Mouse (Mus musculus): ENCODE measurements around the gene Akr1e1. TPM values are rescaled to one million over a fixed set of nuclear protein-coding genes. Genes with fewer than 3 reads are reported as not detected.
"Not testable (repeated sequence)": the region's sequence is repeated elsewhere in the genome, so short reads cannot be mapped to it uniquely, and the experiment has no call there.

Akr1e1 gene
- 34.8 and 40.1 TPM in 2 replicates for polyA plus RNA-seq (2014; fragmentation: Nextera tagmentation; extraction: Ambion mirVana)

- peak within 1 kb of the TSS; percentile 65 for H3K27ac ChIP-seq (ENCODE audit: low read depth, low read length)
- 7% methylated on average over 10 of the region's 10 CpGs for WGBS
Measured at GRCm38 (mm10) chr13:4608961-4609409, at the start of gene Akr1e1. Gene Akr1e1, minus strand, starts transcription at chr13:4609174.

DNA sequence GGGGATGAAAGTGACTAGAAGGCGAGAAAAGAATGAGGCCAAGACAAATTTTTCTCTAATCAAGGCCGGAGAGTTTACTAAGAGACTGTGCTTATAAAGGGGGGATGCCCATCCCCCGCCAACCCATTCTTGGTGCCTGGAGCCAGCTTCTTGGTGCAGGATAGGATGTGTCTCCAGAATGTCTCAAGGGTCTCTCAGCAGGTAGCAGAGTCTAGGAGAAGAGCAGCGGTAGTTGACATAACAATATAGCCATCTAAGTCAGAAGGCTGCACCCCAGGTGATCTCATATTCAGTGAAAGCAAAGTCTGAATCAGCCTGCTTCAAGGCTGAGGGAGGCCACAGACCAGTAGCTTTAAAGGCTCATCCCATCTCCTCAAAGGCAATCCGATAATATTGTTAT is 49.4 kb upstream of the Akr1e1 start:
- H3K4me2 ChIP-seq (ENCODE audit: low read depth, low read length), result no peak overlapping the region
- no peak overlapping the region for H3K27ac ChIP-seq (ENCODE audit: low read depth, low read length)
- H3K36me3 ChIP-seq (ENCODE audit: control insufficient read depth, insufficient read depth, low read length), result no peaks in the 10 kb centered on the region
- no peak overlapping the region for H3K4me3 ChIP-seq (ENCODE audit: low read depth, low read length)
- no peaks in the 10 kb centered on the region for H3K4me1 ChIP-seq (ENCODE audit: control insufficient read depth, insufficient read depth, low read length)
- 84% methylated on average over 5 of the region's 5 CpGs for WGBS
- no peak overlapping the region for H3K9ac ChIP-seq (replicated peaks; ENCODE audit: low read depth, low read length)
- no peak for ATAC-seq (ENCODE audit: low read depth)
- H3K9me3 ChIP-seq (ENCODE audit: control insufficient read depth, low read length), result no peaks in the 10 kb centered on the region
- no peaks in the 10 kb centered on the region for H3K27me3 ChIP-seq (ENCODE audit: control insufficient read depth, insufficient read depth, low read length)

More at GRCm38 (mm10) chr13:4608961-4609409, at the start of gene Akr1e1:
- ATAC-seq (ENCODE audit: low read depth), result peak; percentile 100
- Histone ChIP-seq H3K9me3 (ENCODE audit: control insufficient read depth, low read length) (no peaks in the 10 kb centered on the region), H3K27me3 (ENCODE audit: control insufficient read depth, insufficient read depth, low read length) (no peaks in the 10 kb centered on the region), H3K4me3 (ENCODE audit: low read depth, low read length) (peak within 1 kb of the TSS; percentile 58), H3K9ac (replicated peaks; ENCODE audit: low read depth, low read length) (peak within 1 kb of the TSS; percentile 66), H3K36me3 (ENCODE audit: control insufficient read depth, insufficient read depth, low read length) (no peaks in the 10 kb centered on the region), H3K4me1 (ENCODE audit: control insufficient read depth, insufficient read depth, low read length) (no peaks in the 10 kb centered on the region), H3K4me2 (ENCODE audit: low read depth, low read length) (peak within 1 kb of the TSS; percentile 57)

DNA sequence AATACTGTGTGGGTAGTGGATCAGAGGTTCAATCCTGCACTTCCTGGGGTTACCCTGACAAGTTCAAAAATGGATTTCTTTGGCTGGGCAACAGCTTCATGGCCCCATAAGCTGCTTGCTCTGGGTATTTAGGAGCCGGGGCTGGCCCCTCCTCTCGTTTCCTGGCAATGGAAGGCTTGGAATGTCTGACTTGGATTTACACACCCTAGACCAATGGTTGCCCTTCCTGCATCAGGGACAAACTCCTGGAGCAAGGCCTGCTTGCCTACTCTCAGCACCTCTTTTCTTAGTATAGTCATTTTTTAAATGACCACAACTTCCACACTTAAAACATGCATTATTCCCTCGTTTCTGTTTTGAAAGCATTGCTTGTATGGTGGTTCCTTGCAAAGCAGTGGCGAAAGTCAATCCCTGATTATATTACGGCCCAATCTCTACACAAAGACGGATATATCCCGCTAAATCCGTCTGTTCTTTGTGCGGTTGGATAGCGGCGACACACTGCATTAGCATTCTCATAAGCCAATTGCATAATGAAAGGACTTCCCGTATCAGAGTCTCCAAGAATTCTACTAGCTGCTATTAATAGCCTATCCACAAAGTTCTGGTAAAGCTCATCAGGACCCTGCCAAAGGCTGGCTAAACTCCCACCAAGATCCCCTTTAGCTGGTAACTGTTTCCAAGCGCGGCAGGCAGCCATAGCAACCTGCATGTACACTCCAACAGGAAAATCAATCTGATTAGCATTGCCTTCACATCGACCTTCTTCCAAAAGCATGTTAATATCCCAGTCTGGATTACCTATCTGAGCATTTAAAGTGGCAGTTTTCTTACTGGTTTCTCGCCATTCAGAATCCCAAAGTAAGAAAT is 47.5 kb upstream of the Akr1e1 start:
- Histone ChIP-seq H3K9me3 (ENCODE audit: control insufficient read depth, low read length) (no peaks in the 10 kb centered on the region), H3K27me3 (ENCODE audit: control insufficient read depth, insufficient read depth, low read length) (no peaks in the 10 kb centered on the region), H3K4me1 (ENCODE audit: control insufficient read depth, insufficient read depth, low read length) (no peaks in the 10 kb centered on the region), H3K27ac (ENCODE audit: low read depth, low read length) (no peak overlapping the region), H3K4me3 (ENCODE audit: low read depth, low read length) (no peak overlapping the region), H3K4me2 (ENCODE audit: low read depth, low read length) (no peak overlapping the region), H3K9ac (replicated peaks; ENCODE audit: low read depth, low read length) (no peak overlapping the region), H3K36me3 (ENCODE audit: control insufficient read depth, insufficient read depth, low read length) (no peaks in the 10 kb centered on the region)
- ATAC-seq (ENCODE audit: low read depth), result no peak
- WGBS, result 81% methylated on average over 16 of the region's 16 CpGs

DNA sequence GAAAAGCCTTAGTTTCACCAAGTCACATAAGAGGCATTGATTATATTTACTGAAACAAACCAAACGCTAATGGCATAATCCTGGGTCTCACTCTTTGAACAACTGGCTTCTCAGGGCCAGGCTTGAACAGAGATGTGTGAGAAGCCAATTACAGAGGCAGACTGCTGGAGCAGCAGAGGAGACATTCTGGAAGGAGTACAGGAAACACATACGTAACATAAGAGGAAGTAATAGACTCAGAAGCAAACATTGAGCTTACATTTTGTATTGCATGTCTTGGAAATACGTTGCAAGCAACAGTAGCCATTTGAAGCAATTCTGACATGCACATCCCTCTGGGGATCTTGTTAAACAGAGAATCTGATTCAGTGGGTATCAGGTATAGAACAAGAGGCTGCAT is 41.2 kb upstream of the Akr1e1 start:
- Histone ChIP-seq H3K4me3 (ENCODE audit: low read depth, low read length) (no peak overlapping the region), H3K27me3 (ENCODE audit: control insufficient read depth, insufficient read depth, low read length) (no peaks in the 10 kb centered on the region), H3K27ac (ENCODE audit: low read depth, low read length) (no peak overlapping the region), H3K4me1 (ENCODE audit: control insufficient read depth, insufficient read depth, low read length) (no peaks in the 10 kb centered on the region), H3K9me3 (ENCODE audit: control insufficient read depth, low read length) (no peaks in the 10 kb centered on the region), H3K4me2 (ENCODE audit: low read depth, low read length) (no peak overlapping the region), H3K36me3 (ENCODE audit: control insufficient read depth, insufficient read depth, low read length) (no peaks in the 10 kb centered on the region), H3K9ac (replicated peaks; ENCODE audit: low read depth, low read length) (no peak overlapping the region)
- ATAC-seq (ENCODE audit: low read depth), result no peak
- 82% methylated on average over 3 of the region's 3 CpGs for WGBS

- no peaks in the 10 kb centered on the region for H3K36me3 ChIP-seq (ENCODE audit: control insufficient read depth, insufficient read depth, low read length)
- H3K4me1 ChIP-seq (ENCODE audit: control insufficient read depth, insufficient read depth, low read length), result no peaks in the 10 kb centered on the region
- no peak overlapping the region for H3K4me3 ChIP-seq (ENCODE audit: low read depth, low read length)
- H3K27me3 ChIP-seq (ENCODE audit: control insufficient read depth, insufficient read depth, low read length), result no peaks in the 10 kb centered on the region
- WGBS, result 97% methylated on average over 3 of the region's 3 CpGs
- no peak overlapping the region for H3K9ac ChIP-seq (replicated peaks; ENCODE audit: low read depth, low read length)
- H3K27ac ChIP-seq (ENCODE audit: low read depth, low read length), result no peak overlapping the region
- no peaks in the 10 kb centered on the region for H3K9me3 ChIP-seq (ENCODE audit: control insufficient read depth, low read length)
- H3K4me2 ChIP-seq (ENCODE audit: low read depth, low read length), result no peak overlapping the region
- ATAC-seq (ENCODE audit: low read depth), result no peak
Measured at GRCm38 (mm10) chr13:4645248-4645647, 36.3 kb upstream of the Akr1e1 start.

DNA sequence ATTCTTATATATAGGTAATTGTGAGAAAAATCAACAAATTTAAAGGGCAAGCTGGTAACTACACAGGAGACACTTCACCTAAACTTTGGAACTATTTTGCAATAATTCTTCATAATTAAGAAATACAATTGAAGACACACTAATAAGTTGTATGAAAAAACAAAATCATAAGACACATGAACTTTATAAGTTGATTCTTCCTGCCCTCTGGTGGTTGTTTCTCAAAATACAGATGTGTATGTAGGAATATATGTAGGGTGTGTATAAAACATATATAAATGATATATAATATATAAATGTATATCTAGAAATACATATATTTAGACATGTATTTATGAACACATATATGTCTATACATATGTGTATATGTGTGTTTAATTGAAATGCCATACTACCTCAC is 1.9 kb upstream of the Akr1e1 start:
- Histone ChIP-seq H3K36me3 (ENCODE audit: control insufficient read depth, insufficient read depth, low read length) (no peaks in the 10 kb centered on the region), H3K27me3 (ENCODE audit: control insufficient read depth, insufficient read depth, low read length) (no peaks in the 10 kb centered on the region), H3K9ac (replicated peaks; ENCODE audit: low read depth, low read length) (no peak overlapping the region), H3K4me2 (ENCODE audit: low read depth, low read length) (no peak overlapping the region), H3K4me3 (ENCODE audit: low read depth, low read length) (no peak overlapping the region), H3K27ac (ENCODE audit: low read depth, low read length) (no peak overlapping the region), H3K4me1 (ENCODE audit: control insufficient read depth, insufficient read depth, low read length) (no peaks in the 10 kb centered on the region), H3K9me3 (ENCODE audit: control insufficient read depth, low read length) (no peaks in the 10 kb centered on the region)
- no peak for ATAC-seq (ENCODE audit: low read depth)

- H3K9ac ChIP-seq (replicated peaks; ENCODE audit: low read depth, low read length), result peak overlapping the region; percentile 66
- peak overlapping the region; percentile 58 for H3K4me3 ChIP-seq (ENCODE audit: low read depth, low read length)
- no peaks in the 10 kb centered on the region for H3K36me3 ChIP-seq (ENCODE audit: control insufficient read depth, insufficient read depth, low read length)
- H3K4me2 ChIP-seq (ENCODE audit: low read depth, low read length), result peak overlapping the region; percentile 57
- no peaks in the 10 kb centered on the region for H3K9me3 ChIP-seq (ENCODE audit: control insufficient read depth, low read length)
- 23% methylated on average over 9 of the region's 9 CpGs for WGBS
- H3K4me1 ChIP-seq (ENCODE audit: control insufficient read depth, insufficient read depth, low read length), result no peaks in the 10 kb centered on the region
- ATAC-seq (ENCODE audit: low read depth), result peak; percentile 8; the same call in 1 of the 2 replicates
- no peaks in the 10 kb centered on the region for H3K27me3 ChIP-seq (ENCODE audit: control insufficient read depth, insufficient read depth, low read length)
- H3K27ac ChIP-seq (ENCODE audit: low read depth, low read length), result peak overlapping the region; percentile 65
Measured at GRCm38 (mm10) chr13:4608530-4608929, 444 bp downstream of the Akr1e1 start.

- WGBS, result 95% methylated on average over 4 of the region's 4 CpGs
- Histone ChIP-seq H3K9ac (replicated peaks; ENCODE audit: low read depth, low read length) (no peak overlapping the region), H3K4me2 (ENCODE audit: low read depth, low read length) (no peak overlapping the region), H3K4me1 (ENCODE audit: control insufficient read depth, insufficient read depth, low read length) (no peaks in the 10 kb centered on the region), H3K9me3 (ENCODE audit: control insufficient read depth, low read length) (no peaks in the 10 kb centered on the region), H3K27ac (ENCODE audit: low read depth, low read length) (no peak overlapping the region), H3K4me3 (ENCODE audit: low read depth, low read length) (no peak overlapping the region), H3K27me3 (ENCODE audit: control insufficient read depth, insufficient read depth, low read length) (no peaks in the 10 kb centered on the region), H3K36me3 (ENCODE audit: control insufficient read depth, insufficient read depth, low read length) (peaks cover 4% of the 10 kb centered on the region; the same call in 1 of the 2 replicates)
- no peak for ATAC-seq (ENCODE audit: low read depth)
Measured at GRCm38 (mm10) chr13:4606821-4607220, 2.2 kb downstream of the Akr1e1 start.

DNA sequence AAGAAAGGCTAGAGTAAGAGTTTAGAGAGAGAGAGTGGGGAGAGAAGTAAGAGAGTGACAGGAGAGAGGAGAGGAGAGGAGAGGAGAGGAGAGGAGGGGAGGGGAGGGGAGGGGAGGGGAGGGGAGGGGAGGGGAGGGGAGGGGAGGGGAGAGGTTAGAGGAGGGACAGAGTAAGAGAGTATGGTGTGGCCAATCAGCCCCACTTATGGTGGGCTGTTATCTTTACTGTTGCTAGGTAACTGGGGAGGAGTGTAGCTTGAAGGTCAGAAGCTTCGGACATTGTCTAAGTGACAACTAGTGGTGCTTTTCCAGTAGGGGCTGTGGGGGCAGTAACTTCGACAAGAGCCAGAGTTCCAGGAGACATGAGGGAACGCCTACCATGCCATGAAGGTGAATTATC is 5.5 kb downstream of the Akr1e1 start:
- 48% methylated on average over 3 of the region's 3 CpGs for WGBS
- not testable (repeated sequence) for H3K4me3 ChIP-seq (ENCODE audit: low read depth, low read length); H3K27me3 ChIP-seq (ENCODE audit: control insufficient read depth, insufficient read depth, low read length); H3K4me1 ChIP-seq (ENCODE audit: control insufficient read depth, insufficient read depth, low read length); H3K4me2 ChIP-seq (ENCODE audit: low read depth, low read length); H3K9me3 ChIP-seq (ENCODE audit: control insufficient read depth, low read length); ATAC-seq (ENCODE audit: low read depth); H3K9ac ChIP-seq (replicated peaks; ENCODE audit: low read depth, low read length); H3K27ac ChIP-seq (ENCODE audit: low read depth, low read length)
- H3K36me3 ChIP-seq (ENCODE audit: control insufficient read depth, insufficient read depth, low read length), result peaks cover 15% of the 10 kb centered on the region; the same call in 1 of the 2 replicates
